Mouse (Mus musculus) spleen, postnatal 10 days (tissue): ENCODE measurements around the gene Rtp3.

Experiments
- DNase-seq, 2 experiments: peaks; one replicate each; pipeline ENCODE4 v3.0.0; 2021 to 2022; ENCODE audit warnings: low spot score in 2 of 2

Rtp3 gene

DNA sequence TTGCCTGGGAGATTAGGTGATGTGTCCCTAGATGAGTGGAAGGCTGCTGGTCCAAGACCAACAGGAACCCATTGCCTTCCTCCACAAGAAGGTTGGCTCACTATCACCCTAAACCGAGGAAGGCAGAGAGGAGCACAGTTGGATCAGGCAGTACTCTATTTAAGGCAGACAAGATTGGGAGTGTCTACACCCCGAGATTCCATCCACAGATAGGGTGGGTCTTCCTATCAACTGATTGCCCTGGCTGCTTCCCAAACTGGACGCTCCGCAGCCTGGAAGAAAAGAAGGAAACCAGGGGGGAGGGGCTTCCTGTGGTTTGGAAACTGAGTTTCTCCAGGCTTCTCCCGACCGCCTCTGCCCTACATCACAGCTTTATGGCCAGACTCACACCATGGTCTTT, at the start of gene Rtp3:
Gene Rtp3, minus strand, starts transcription at position 380 of the 400 bp plus-strand sequence.
- no peak for DNase-seq

DNA sequence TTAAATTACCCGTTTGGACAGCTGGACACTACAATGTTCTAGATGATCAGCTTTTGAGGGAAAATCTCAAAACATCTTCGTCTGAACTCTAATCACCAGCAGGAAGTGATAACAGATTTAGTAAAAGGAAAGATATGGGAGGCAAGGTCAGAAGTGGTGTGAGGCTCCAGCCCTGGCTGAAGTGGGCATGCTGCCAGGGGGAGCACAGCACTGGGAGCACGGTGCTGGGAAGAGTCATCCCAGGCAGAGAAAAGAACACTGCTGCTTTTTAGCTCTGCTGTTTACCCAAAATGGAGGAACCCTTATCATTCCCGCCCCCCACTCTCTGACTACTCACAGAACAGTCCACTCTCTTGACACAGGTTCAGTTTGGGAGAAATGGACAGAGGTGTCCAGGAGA, 49.6 kb upstream of the Rtp3 start:
- DNase-seq = peak in 1 of 2 experiments; percentile 28

DNA sequence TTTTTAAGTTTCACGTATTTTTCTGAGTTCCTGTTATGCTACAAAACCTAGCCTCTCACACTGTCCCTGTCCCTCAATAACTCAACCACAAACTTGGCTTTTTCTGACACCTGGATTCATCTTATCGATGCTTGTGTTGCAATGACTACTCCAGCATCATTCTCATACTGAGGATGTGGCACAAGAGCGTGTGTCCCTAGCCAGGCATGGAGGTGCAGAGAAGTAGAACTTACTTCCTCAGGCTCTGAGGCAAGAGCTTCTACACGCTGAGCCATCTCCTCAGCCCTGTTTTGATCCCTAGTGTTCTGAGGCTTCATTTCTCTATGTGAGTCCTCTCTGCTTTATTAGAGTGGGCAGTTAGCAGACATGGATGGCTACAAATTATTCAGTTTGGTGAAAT, 43.3 kb upstream of the Rtp3 start:
- no peak for DNase-seq

DNA sequence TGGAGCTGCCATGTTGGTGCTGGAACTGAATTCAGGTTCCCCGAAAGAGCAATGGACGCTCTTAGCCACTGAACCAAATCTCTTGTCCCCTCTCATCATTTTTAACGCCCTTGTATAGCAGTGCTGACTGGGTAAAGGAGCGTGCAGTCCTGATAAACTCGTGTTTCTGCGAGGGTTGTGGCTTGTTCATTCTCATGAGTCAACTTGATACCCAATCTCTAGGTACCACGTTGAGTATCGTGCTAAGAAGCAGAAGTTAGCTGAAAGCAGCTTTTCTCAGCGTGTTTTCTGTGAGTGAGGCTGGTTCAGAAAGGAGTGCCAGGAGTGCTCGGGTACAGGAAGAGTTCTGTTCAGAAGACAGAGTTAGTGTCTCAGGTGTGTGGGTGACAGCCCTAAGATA, 36.4 kb upstream of the Rtp3 start:
- no peak for DNase-seq

DNA sequence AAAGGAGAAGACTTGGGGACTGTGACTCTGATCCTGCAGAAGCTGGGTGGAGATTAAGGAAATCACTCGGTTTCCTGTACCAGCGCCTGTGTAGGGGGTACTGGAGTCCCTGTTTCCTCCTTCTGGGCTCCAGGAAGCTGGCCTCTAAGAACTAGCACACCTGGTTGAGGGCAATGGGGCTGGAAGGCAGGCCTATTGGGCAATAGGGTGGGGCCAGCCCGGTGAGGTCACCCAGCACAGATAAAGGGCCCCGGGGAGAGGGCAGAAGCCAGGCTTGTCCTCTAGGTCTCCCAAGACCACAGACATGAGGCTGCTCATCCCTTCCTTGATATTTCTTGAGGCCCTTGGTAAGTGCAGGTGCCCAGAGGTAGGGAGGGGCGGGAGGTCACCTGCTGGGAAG, 28.6 kb upstream of the Rtp3 start, which contains the start of gene Ltf:
Gene Ltf, plus strand, starts transcription at position 250 of the 400 bp plus-strand sequence.
- DNase-seq = peak in 1 of 2 experiments; percentile 35

DNA sequence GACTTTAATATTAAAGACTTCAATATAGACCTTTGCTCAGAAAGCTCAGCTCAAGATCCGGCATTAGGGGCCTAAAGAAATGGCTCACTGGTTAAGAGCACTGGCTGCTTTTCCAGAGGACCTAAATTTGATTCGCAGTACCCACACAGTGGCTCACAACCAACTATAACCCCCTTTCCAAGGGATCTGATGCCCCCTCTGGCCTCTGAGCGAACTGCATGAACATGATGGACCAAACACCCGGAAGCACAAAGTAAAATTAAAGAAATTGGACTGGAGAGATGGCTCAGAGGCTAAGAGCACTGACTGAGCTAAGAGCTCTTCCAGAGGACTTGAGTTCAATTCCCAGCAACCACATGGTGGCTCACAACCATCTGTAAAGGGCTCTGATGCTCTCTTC, 25.3 kb upstream of the Rtp3 start:
- DNase-seq = peak in 1 of 2 experiments; percentile 35

DNA sequence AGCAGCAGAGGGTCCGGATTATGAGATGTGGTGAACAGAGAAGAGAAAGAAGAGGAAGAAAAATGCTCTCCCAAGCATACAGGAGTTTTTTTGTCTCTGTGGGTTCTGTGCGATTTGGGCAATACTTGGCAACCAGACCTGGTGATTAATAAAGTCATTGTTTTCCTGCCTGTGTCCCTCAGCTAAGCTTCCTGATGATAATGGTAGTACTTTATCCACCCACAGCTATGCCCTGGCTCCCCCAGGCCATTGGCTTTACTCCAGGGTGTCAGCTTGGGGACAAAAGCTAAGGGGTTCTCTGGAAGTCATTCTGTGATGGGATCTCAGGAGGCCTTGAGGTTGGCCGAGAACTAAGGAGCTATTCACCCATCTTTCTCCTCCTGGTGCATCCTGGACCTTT, 21.7 kb upstream of the Rtp3 start:
- no peak for DNase-seq

DNA sequence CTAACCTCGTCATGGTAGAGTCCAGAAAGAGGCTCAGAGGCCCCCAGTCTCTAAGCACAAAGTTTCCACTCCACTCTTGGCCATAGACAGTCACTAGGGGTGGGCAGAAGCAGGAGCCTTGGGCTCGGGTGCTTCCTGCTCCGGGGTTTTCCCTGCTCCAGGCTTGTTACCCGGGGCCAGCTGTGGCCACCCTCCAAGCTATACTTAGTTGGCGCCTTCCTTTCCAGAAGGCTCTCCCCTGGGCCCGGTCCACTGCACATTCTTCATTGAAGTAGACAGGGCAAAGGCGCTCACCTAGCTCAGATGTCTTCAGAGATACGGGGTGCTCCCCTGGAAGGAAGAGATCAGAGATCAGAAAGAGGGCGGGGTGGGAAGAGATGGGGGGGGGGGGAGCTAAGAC, 21.2 kb upstream of the Rtp3 start:
- DNase-seq = no peak

DNA sequence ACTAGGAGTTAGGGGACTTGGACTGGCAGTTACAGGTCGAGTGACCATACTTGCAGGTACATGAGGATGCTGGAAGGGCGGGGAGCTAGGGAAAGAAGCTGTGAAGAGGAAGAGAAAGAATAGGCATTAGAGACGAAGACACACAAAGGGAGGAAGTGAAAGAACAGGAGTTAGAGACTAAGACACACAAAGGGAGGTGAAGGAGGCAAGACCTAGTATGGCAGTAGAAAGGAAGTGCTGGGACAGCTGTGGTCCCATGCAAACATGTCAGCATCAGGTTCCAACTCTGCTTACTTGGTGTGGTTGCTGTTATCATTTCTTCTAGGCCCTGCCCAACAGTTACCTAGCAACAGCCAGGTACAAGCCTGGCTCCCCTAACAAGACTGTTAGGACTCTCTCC, 19.4 kb upstream of the Rtp3 start:
- no peak for DNase-seq

DNA sequence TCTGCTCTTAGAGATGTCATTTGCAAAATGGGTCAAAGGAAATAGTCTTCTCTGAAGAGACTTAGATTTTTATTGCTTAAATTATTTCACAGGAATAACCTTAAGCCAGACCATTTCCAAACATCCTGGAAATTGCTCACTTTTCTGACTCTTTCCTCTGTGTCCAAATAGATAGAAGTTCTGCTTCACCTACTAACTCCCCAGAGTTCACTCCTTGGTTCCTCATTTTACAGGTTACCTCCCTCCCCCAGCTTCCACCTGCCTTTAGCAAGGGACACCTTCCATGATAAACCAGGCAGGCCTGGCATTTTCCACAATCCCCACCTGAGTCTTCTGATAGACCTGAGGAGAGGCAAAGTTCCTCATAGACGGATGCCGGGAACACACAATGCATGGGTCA, 16.2 kb upstream of the Rtp3 start:
- no peak for DNase-seq

DNA sequence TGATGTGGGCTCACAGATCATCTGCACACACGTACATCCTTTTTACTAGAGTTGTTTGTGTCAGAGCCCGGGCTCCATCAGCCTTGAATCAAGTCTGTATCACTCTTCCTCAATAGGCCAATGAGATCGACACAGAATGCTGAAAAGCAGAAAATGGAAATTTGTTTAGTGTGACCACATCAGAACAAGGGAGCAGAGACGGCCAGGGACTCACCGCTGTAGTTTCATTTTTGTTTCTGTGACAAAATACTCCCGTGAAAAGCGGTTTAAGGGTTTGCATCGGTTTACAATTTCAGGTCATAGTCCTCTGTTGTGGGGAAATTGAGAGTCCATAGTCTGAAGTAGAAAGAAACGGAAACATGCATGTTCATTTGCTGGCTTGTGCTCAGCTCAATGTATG, 12.9 kb upstream of the Rtp3 start:
- no peak for DNase-seq

DNA sequence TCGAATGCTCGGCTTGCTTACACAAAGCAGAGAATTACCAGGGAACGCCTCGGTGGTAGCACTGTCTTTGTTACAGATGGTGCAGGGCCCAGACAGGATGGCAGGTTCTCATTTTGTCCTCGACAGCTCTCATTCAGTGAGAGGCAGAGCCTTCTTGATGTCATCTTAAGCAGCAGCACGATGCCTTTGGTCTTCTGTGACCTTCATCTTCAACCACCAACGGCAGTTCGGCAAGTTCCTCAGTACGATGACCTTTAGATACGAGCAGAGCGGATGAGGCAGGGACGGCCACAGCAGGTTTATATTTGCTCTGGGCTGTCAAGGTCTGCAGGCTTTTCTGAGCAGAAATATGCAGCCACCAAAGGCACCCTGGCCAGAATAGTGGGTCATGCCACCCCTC, 11.2 kb upstream of the Rtp3 start:
- DNase-seq = no peak

DNA sequence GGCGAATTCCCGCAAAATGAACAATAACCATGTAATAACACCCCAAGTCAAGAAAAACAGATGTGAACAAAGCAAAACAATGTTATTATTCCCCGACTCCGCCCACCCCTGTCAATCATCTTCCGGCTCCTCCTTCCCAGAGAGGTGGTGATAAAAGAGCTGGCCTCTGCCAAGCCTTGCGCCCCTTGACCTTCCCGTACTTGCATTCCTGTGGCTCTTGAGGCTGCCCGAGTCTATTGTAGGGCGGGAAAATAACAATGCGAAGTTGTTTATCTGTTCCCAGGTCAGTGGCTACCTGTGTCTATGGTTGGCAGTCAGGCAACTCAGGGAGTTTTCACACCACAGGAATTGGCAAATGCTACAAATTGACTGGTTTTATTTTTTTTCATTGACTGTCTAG, 9.5 kb upstream of the Rtp3 start:
- DNase-seq = no peak

DNA sequence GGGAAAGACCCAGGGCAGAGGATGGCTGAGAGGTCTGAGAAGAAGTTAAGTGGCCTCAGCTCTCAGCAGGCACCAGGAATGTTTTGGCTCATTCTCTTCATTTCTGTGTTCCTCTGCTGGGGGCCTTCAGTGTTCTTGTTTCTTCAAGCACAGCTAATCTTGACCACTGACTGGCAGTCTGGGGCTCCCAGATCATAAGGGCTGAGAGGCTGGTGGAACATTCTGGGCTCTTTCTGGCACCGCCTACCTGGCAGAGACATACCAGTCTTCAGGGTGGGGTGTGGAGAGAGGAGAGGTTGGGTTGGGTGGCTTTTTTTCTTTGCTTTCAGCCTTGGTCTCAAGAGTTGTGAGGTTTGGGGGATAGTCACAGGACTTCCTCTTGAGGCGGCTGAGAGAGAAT, 8.7 kb upstream of the Rtp3 start:
- DNase-seq = no peak

DNA sequence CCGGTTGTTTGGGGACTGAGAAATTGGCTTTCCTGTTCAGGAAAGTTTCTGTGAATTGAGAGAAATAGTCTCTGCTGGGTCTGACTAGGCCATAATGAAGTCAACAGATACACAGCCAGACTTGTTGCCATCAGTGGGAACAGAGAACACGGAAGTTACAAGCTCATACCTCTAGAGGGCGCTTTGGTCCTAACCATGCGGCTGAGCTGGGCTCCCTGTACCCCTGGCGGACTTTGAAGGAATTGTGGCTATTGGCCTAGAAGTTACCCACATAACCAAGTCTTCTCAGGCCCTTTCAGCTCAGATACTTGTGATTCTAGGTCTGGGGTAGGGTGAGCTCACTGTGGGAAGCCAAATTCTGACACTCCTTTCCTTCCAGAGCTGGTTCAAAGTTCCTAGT, 6.9 kb upstream of the Rtp3 start:
- DNase-seq = peak; percentile 55 to 83

DNA sequence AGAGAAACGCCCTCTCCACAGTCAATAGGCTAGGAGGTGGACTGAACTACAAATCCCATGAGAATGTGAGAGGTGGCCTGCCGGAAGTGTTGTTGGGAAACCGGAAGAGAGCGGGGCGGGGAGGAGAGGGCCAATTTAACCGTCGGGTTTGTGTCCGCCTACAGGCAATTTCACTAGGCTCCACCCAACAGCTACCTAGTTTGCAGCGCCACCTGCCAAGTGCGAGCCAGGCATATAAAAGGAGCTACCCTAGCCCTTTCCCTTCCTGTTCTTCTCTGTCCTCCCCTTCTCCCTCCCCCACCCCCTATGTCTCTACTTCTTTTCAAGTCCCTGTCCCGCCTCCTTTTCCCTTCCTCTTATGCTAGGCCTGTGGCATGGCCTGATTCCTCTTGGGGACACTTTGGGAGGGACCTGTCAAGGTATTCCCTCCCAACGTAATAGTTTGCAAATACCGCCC, 4.4 kb upstream of the Rtp3 start:
- peak in 1 of 2 experiments; percentile 75 for DNase-seq

DNA sequence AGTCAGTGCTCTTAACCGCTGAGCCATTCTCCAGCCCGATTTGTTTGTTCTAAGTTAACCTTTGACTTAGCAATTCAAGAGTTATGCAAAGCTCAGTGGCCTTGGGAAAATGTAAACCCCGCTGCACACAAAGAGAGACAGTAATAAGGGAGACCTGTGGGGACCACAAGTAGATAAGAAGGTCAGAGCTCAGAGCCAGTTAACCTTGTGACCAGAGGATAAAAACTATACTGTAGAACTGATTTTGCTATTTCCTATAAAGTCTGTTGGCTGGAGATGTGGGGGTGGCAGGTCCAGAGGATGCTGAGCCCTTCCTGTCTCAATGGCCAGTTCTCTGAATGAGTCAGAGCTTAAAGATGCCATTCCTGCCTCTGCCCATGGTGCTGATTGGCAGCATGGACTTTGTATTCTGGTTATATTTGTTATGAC, 2.9 kb upstream of the Rtp3 start:
- DNase-seq = no peak

DNA sequence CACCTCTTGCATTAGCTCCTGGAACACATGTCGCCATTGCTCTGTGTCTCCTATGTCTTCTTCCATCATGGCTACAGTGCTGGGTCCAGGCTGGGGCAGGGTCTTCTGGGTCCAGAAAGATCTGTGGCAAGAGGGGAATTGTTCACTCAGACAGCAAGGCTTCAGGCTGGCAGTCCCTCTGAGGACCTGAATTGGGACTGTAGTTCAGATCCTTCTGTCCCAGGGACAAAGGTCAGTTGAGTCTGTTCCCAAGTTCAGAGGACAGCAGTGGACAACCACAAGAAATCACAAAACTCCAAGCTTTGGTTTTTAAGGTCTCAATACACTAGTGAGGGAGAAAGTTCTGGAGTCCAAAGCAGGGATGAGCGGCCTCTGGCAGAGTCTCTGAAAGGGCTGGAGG, 840 bp downstream of the Rtp3 start:
- no peak for DNase-seq

DNA sequence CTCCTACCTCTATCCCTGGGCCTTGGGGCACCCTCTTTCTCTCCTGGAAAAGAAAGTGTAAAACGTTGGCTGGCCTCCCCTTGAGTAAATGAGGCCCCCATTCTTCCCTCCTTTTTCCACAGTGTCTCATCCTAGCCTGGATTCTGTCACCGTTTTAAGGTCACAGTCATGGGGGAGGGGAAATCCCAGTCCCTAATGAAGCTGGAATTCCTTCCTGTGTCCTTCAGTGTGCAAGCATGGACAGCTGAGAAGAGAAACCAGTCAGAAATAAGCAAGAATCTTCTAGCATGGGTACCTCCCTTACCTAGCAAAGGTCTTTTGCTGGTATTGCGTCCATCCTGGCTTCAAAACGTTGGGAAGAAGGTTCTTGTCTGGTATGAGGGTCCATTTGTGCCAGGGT, 1.2 kb downstream of the Rtp3 start:
- no peak for DNase-seq

DNA sequence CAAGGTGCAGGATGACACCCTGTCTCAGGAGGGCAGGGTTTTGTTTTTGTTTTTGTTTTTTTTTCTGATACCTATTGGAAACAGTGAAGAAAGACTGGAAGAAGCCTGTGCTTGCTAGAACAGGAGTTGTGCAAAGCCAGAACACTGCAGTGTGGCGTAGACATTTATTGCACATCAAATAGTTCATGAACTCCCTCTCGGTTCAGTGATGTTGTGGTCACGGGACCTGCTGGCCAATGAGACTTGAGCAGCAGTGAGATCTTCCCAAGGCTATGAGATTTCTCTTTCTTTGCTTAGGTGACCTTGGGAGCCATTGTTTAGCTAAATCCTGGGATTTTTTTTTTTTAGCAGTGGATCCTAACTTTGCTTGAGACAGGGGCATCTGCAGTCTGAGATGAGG, 2.3 kb downstream of the Rtp3 start:
- no peak for DNase-seq

DNA sequence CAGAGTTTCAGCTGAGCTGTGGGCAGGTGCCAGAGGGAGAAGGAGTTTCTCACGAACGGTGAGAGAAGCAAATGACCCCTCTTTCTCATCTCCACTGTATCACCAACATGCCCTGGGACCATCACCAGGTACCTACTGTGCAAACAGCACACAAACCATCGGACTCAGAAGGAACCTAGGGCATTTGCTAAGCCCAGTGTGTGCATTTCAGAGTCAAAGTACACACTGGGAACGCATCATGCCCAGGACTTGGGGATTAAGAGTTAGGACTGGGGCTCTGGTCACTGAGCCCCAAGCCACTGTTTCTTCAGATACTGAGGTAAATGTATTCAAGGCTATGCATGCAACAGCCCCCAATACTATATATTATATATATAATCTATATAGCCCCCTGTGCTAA, 3.1 kb downstream of the Rtp3 start:
- DNase-seq = no peak

DNA sequence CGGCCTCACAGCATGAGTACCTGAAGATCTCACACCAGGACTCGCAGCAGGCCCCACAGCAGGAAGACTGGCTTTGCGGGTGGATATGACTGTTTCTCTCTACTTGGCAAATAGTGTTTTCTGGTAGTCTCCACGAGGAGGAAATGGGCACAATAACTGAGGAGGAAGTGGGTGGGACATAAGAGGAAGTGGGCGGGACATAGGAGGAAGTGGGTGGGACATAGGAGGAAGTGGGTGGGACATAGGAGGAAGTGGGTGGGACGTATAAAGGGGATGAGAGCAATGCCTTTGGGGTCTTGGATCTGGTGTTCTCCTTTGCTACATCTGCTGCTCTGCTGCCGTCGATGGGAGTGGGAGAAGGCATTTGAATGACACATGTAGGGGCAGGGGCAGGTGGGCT, 4.4 kb downstream of the Rtp3 start:
- no peak for DNase-seq

DNA sequence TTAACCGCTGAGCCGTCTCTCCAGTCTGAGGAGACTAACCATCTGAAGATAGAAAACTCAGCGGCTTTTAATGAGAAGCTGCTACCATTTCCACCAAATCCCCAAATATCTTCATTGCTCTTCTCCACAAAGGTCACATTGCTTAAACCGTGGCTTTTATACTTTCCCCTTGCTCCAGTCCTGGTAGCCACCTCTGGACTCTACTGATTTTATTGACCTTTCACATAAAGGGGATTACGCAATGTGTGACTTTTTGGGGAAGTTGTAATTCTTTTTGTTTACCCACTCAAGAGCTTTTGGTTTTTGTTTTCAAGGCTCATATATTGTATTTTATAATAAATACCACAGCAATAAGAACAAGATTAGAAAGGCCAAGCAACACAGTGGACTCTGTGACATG, 4.8 kb downstream of the Rtp3 start:
- no peak for DNase-seq

DNA sequence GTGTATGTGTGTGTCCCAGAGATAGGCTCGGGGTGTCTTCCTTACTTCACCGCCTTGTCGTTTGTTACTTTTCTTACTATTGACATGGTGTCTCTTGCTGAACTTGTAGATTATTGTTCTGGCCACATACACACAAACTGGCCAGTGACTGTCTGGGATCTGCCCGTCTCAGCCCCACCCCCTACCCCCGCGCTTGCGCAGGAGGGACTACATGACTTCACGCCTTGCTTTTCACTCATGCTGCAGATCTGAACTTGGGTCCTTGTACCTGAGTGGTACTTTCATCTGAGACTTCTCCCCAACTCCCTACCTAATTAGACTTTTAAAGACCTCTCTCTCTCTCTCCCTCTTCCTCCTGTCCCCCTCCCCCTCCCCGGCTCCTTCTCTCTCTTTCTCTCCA, 6.3 kb downstream of the Rtp3 start:
- DNase-seq = no peak

DNA sequence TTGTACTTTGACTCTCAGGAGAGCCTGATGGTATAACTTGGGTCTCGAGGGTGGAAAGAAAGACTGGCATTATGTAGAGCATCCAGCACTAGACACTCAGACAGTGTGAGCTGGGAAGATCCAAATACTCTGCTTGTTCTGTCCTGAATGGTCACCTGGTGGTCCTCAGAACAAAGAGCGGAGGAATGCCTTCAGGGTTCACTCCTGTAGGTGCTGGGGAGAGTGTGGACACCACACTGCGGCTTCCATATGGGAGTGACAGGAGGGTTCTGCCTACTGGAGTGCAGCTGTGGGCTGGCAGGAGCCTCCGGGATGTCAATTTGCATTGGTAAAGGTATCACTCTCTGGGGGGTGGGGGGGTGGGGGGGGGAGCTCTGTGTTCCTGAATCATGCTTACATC, 8.0 kb downstream of the Rtp3 start:
- DNase-seq = no peak
